Mouse (Mus musculus) bone marrow macrophage, adult 2 months (primary cell): ENCODE data around the gene B430305J03Rik. TPM values are rescaled to one million over a fixed set of nuclear protein-coding genes. Genes with fewer than 3 reads are reported as not detected.

Experiments used
- H3K27ac ChIP-seq: 2 replicates; pipeline ENCODE4 v1.5.1; 2012; ENCODE audit warnings: low read depth, low read length; ENCODE audit not compliant: insufficient read depth
- H3K4me1 ChIP-seq: 2 replicates; pipeline ENCODE4 v1.6.1; 2012; ENCODE audit warnings: low read length; ENCODE audit not compliant: control insufficient read depth, insufficient read depth
- H3K4me3 ChIP-seq: 2 replicates; pipeline ENCODE4 v1.5.1; 2012; ENCODE audit warnings: mild to moderate bottlenecking, low read length, moderate library complexity; ENCODE audit not compliant: insufficient read depth
- CTCF ChIP-seq: IDR thresholded peaks from 2 replicates; pipeline ENCODE4 v1.5.1; 2012; ENCODE audit warnings: low read depth, mild to moderate bottlenecking, low read length, moderate library complexity
- POLR2A ChIP-seq: IDR thresholded peaks from 2 replicates; pipeline ENCODE4 v1.6.1; 2012; ENCODE audit warnings: mild to moderate bottlenecking, low read depth, low read length, borderline replicate concordance
- polyA plus RNA-seq: library from polyadenylated mRNA; stranded (reverse); fragments of >200 nt; gene quantifications from 2 replicates; pipeline ENCODE4 v1.2.4, GENCODE M21; 2012; ENCODE audit not compliant: missing spikeins, insufficient read depth, insufficient read length

Gene B430305J03Rik
- polyA plus RNA-seq, 1 experiment: 2.7 TPM

DNA sequence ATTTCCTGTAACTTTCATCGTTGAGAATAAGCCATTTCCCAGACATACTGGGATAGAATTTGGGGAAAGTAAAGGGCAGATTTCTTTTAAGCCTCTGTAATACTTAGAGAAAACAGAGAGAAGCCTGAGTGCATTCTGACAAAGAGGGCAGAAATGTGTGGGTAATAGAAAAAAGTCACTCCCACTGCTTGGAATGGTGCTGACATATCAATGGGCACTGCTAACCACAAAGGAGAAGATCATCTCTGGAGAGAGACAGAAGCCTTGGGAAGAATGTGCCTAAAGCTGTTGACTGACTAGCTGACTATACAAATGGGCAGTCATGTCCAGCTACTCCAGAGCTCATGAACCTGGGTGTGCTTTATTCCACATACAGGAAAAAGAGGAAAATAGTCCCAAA, 10.3 kb downstream of the B430305J03Rik start:
- no peak overlapping the region for H3K27ac ChIP-seq
- TF ChIP-seq CTCF: no peak
- TF ChIP-seq POLR2A: no peak
- H3K4me3 ChIP-seq: no peak overlapping the region
- peaks cover 7% of the 10 kb centered on the region for H3K4me1 ChIP-seq

DNA sequence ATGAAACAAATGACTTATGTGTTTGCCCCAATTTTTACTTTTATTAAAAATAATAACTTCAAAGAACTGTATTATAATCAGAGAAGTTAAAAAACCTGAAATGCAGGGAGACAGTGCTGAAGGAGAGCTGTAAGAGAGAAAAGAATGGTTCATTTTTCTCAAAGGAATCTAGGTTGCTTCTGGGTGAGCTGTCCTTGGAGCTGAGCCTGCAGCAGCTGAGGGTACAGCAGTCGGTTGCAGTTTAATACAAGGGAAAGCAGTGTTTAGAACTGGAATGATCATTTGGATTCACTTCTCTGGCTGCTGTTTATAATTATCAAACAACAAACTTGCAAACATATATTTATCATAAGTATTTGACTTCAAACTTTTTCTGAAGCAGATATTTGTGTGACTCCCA, 16.3 kb downstream of the B430305J03Rik start:
- no peak for TF ChIP-seq CTCF
- TF ChIP-seq POLR2A: no peak
- Histone ChIP-seq H3K27ac (no peak overlapping the region), H3K4me3 (no peak overlapping the region), H3K4me1 (peaks cover 14% of the 10 kb centered on the region)

DNA sequence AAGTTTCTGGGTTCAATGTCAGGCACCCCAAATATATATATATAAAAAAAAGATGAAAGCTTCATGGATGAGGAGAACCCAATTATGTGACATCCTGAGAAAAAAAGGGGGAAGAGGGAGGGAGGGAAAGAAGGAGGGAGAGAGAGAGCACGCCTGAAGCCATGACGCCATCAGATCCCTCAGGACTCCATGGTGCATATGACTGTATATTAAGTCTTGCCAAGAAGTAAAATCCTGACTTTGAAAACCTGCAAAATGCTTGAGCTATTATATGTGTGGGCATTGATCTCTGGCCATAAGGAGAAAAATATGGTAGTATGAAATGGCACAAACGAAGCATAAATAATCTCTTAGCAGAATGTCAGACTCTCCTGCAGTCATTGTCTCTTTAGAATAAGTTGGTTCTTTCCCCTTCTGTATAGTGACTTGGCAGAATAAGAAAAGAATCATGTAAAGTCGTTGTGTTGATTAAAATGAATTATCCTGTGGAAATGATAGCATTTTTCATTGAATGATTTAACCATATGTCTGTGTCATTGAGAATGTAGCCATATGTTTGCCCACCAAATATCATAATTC, 17.6 kb downstream of the B430305J03Rik start:
- Histone ChIP-seq H3K4me3 (no peak overlapping the region), H3K4me1 (peaks cover 20% of the 10 kb centered on the region), H3K27ac (no peak overlapping the region)
- no peak for TF ChIP-seq CTCF
- TF ChIP-seq POLR2A: no peak

DNA sequence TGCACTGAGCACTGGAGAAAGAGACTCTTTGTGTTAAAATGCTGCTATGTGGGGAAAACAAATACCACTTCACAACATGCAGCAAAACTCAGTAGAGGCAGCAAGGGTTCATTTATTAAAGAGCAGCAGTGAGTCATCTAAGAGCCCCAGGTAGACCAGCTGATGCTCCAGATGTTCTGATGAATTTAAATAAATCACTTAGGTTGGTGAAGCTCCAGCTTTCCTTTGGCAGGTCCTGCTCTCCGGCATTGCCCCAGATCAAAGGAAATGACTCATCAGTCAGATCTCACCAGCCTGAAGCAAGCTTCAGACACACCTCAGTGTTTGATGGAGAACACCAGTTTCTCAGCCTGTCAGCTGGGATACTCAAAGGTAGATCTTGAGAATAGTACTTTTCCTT, 20.1 kb downstream of the B430305J03Rik start:
- TF ChIP-seq POLR2A: no peak
- TF ChIP-seq CTCF: no peak
- Histone ChIP-seq H3K4me3 (no peak overlapping the region), H3K27ac (no peak overlapping the region), H3K4me1 (peaks cover 20% of the 10 kb centered on the region)

DNA sequence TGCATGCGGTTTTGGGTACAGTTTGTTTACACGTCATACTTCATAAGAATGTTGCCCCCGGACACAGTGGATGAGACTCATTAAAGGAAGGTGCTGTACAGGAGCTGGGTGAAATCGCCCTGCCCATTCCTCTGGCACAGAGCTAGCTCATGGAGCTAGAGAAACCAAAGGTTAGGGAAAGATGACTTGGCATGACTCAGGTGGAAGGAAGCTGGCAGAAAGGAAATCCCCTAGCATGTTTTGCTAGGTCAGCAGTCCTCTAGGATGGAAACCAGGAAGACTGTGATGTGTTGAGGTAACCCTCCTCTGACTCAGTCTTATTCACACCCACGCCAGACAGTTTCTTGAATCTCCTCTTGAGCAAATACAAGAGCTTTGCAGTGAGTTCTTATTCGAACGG, 21.7 kb downstream of the B430305J03Rik start:
- H3K4me1 ChIP-seq: peaks cover 24% of the 10 kb centered on the region
- TF ChIP-seq POLR2A (no peak), CTCF (no peak)
- no peak overlapping the region for H3K4me3 ChIP-seq
- no peak overlapping the region for H3K27ac ChIP-seq

DNA sequence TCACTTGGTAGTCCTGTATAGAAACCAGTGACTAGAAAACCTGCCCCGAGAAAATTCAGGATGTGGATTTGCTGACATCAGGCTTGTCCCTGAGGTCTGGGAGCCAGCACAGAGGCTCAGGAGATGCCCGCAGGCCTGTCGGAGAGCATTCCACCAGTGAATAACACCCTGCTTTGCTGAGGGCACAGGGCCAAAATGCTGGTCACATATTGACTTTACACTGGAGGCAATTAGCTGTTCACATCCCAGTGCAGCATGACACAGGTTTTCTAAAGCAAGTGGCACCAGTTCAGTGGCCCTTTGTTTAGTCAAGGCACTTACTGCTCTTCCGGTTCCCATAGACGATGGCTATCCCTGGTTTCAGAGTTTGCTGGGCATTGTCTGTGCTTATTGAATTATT, 25.4 kb downstream of the B430305J03Rik start:
- no peak for TF ChIP-seq POLR2A
- no peak for TF ChIP-seq CTCF
- H3K4me3 ChIP-seq: no peak overlapping the region

DNA sequence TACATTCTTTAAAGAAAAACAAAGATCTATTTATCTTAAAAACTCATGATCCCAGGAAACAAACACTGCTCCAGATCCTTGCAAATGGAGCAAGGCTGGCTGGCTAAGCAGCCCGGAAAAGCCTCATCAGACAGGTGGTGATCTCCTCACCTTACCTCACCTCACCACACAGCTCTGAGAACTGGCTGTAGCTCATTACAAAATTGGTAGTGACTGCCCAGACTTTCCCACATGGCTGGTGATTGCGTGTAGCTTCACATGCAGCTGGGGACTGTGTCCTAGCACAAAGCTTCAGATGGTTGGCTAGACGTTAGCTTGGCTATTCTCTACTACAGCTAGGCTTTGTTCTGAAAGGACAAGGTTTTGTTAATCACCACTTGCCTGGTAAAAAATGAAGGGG, 28.5 kb downstream of the B430305J03Rik start:
- no peak overlapping the region for H3K27ac ChIP-seq
- TF ChIP-seq CTCF (no peak), POLR2A (no peak)
- H3K4me1 ChIP-seq: peaks cover 3% of the 10 kb centered on the region
- H3K4me3 ChIP-seq: no peak overlapping the region

More for the DNA sequence above, 25.4 kb downstream of the B430305J03Rik start:
- Histone ChIP-seq H3K4me1 (peaks cover 17% of the 10 kb centered on the region), H3K27ac (no peak overlapping the region)

DNA sequence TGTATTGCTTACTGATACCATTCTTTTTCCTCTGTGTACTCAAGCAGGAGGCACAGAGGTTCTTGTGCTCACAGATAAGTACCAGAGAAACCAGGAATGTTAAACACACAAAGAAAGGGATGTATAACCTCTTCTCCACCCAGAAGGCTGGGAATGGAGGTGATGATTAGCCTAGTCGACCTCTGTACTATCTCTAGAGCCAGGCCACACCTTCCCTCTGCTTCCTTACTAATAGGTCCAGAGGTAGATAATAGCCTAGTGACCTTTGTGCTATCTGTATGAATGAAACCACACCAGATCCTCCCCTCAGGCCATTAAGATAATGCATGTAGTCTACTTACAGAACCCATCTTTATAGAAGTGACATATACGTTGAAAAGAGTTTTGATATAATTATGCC, 29.5 kb downstream of the B430305J03Rik start:
- no peak for TF ChIP-seq POLR2A
- no peak for TF ChIP-seq CTCF
- Histone ChIP-seq H3K27ac (no peak overlapping the region), H3K4me3 (no peak overlapping the region), H3K4me1 (peaks cover 3% of the 10 kb centered on the region)

DNA sequence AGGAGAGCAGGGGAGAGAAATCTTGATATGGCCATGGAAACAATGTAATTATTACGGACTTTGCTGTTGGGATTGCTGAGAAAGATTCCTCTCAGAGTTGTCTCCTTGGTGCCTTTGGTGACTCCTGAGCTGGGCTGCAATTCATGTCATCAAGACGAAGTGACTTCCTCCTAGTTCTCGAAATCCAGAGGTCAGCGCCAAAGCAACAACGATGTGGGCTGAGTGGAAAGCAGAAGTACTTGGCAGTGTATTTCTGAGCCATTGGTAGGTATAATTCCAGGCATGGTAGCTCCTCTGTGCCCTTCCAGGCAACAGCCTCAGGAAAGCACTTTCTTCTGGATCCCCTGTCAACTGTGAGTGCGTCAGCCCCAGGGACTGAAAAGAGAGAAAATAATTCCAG, 44.1 kb downstream of the B430305J03Rik start:
- Histone ChIP-seq H3K4me3 (no peak overlapping the region), H3K4me1 (peaks cover 12% of the 10 kb centered on the region), H3K27ac (no peak overlapping the region)
- no peak for TF ChIP-seq POLR2A
- TF ChIP-seq CTCF: no peak

DNA sequence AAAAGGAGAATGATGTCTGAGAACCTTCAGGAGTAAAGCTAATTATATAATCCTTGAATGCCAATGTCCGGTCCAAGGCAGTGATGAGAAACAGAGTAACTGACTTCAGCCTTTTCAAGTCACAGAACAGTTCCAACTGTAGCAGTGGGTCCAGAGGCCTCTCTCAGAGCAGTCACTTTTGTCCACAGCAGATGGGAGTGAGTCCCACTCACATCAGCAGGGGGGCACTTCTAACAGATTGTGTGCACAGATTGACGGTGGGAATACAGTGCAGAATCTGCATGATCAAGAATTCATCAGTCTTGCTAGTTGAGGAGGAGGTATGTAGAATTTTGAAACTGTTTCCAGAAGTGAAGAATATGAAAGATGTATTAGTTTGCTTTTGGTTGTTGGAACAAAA, 45.7 kb downstream of the B430305J03Rik start:
- Histone ChIP-seq H3K4me3 (no peak overlapping the region), H3K4me1 (peaks cover 12% of the 10 kb centered on the region), H3K27ac (no peak overlapping the region)
- no peak for TF ChIP-seq CTCF
- TF ChIP-seq POLR2A: no peak

DNA sequence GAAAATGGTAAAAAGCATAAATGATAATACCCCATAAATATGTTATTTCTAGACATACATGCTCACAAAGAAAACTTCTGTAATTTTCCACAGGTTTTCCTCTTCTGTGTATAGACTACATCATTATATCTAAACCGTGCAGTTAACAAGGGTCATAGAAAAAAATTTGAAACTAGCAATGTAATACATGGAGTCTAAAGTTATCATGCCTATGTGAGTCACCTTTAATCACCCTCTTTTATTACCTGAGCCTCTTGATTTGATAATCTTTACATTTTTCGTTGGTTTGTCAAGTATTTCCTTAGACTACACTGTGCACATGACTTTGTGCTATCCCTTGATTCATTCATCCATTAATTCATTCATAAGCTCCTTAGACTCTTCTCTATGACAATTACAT, 50.7 kb downstream of the B430305J03Rik start:
- TF ChIP-seq CTCF: no peak
- no peak for TF ChIP-seq POLR2A
- H3K4me1 ChIP-seq: peaks cover 12% of the 10 kb centered on the region
- H3K27ac ChIP-seq: no peak overlapping the region
- H3K4me3 ChIP-seq: no peak overlapping the region

Other genes starting within 250 kb of the B430305J03Rik start
- gene Rap2b, start 4.3 kb downstream of the B430305J03Rik start, polyA plus RNA-seq: 62.7 and 64.1 TPM in 2 replicates